Mouse (Mus musculus) Patski (cell line): Measurements from ENCODE around the gene A930002H24Rik. TPM values are rescaled to one million over a fixed set of nuclear protein-coding genes. Genes with fewer than 3 reads are reported as not detected.
"Not testable (repeated sequence)": the region's sequence is repeated elsewhere in the genome, so short reads cannot be mapped to it uniquely, and the experiment has no call there.

ENCODE experiments used
- ATAC-seq: fragments of 100-300 bp; one replicate; pipeline ENCODE4 v1.8.0; 2021
- CTCF ChIA-PET: fragments of 350-600 bp; sonication (Branson Sonifier 250); formaldehyde crosslinking; loops from one replicate; lab custom pipeline; 2022; ENCODE audit warnings: inconsistent platforms; lab: Charles Lee
- POLR2A ChIA-PET: fragments of 350-600 bp; sonication (Branson Sonifier 250); formaldehyde crosslinking; loops from one replicate; lab custom pipeline; 2022; ENCODE audit warnings: antibody characterized with exemption, inconsistent platforms; lab: Charles Lee
- DNase-seq: peaks from one replicate; pipeline ENCODE4 v3.0.0-alpha.2; 2011; ENCODE audit warnings: low read depth, low spot score
- H3K27me3 ChIP-seq: fragments of 371-371 bp; one replicate; pipeline ENCODE4 v1.5.1; 2021
- CTCF ChIP-seq: fragments of 100-300 bp; IDR thresholded peaks from one replicate; pipeline ENCODE4 v1.5.1; 2021
- in situ Hi-C: fragments of 300-500 bp; cut with MboI; formaldehyde crosslinking; loops from 3 replicates; pipeline ENCODE4 v1.11.1; 2018; ENCODE audit warnings: low pct_unique_long_range_greater_than_20kb, mixed read lengths
- polyA plus RNA-seq: library from polyadenylated mRNA; unstranded; gene quantifications from one replicate; pipeline ENCODE4 v1.2.3, GENCODE M21; 2021

The A930002H24Rik gene
- polyA plus RNA-seq, 1 experiment from 2014 or later: 3.8 TPM

- DNase-seq: no peak
- POLR2A ChIA-PET: interaction anchor here (1.9 kb wide), 1 partner anchor 183 kb away, joined by 5 read pairs; no protein-coding TSS in a partner anchor
- H3K27me3 ChIP-seq: no peaks in the 10 kb centered on the region
- no peak for ATAC-seq
- in situ Hi-C loops: no loop called here
- no peak for TF ChIP-seq CTCF
- CTCF ChIA-PET: interaction anchor here (1.6 kb wide), 1 partner anchor 287 kb away, joined by 5 read pairs; no protein-coding TSS in a partner anchor
These were observed 1.2 kb downstream of the A930002H24Rik start for GRCm38 (mm10) chr17:63862399-63862798.

DNA sequence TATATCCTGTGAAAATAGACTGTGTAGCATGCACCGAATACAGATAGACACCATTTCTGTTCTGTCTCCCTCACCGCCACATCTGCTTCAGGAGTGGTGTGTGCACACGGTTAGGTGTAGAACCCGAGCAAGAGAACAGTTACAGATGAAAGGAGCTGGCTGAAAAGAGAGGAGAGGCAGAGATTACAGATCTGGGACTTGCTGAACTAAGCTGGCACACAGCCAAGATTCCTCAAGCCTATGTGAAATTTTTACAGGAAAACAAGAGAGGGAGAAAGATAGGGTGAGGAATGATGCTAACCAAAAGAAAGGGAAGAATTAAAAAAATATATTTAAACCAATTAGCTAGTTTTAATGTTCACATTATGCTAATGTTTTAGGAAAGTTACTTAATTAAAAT, 2.6 kb downstream of the A930002H24Rik start:
- ChIA-PET CTCF (interaction anchor here (1.0 kb wide), 1 partner anchor 140 kb away, joined by 3 read pairs; no protein-coding TSS in a partner anchor), POLR2A (interaction anchor here (1.0 to 1.9 kb wide), 2 partner anchors 55 to 182 kb away, joined by 3 to 5 read pairs; no protein-coding TSS in a partner anchor)
- in situ Hi-C loops: no loop called here

GRCm38 (mm10) chr17:63857023-63857544, 6.5 kb downstream of the A930002H24Rik start:
- in situ Hi-C loops: no loop called here
- H3K27me3 ChIP-seq: no peaks in the 10 kb centered on the region
- TF ChIP-seq CTCF: no peak
- ChIA-PET POLR2A (no interaction called here), CTCF (no interaction called here)
- DNase-seq (no peak), ATAC-seq (no peak)

More for the DNA sequence above, 2.6 kb downstream of the A930002H24Rik start:
- TF ChIP-seq CTCF: no peak
- DNase-seq: no peak
- no peaks in the 10 kb centered on the region for H3K27me3 ChIP-seq
- ATAC-seq: no peak

DNA sequence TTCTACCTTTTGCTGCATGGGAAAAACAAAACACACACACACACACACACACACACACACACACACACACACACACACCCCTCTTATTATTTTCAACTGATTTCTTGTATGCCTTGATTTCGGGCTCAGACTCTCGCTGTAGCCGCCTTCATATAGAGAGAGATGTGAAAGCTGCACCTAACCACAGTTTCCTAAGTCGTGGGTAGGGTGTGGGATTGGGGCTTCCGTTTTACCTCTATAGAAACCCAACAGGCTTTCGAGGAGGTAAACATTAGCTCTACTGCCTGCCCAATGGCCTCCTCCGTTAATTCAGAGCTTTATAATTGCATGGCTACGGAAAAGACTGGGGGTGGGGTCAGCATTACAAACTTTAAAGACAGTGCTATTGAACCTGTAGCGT, 13.6 kb downstream of the A930002H24Rik start:
- ChIA-PET POLR2A (no interaction called here), CTCF (interaction anchor here (0.9 kb wide), 1 partner anchor 13 kb away, joined by 3 read pairs; no protein-coding TSS in a partner anchor)
- H3K27me3 ChIP-seq: no peaks in the 10 kb centered on the region
- DNase-seq (no peak), ATAC-seq (no peak)
- TF ChIP-seq CTCF: no peak
- in situ Hi-C loops: no loop called here

DNA sequence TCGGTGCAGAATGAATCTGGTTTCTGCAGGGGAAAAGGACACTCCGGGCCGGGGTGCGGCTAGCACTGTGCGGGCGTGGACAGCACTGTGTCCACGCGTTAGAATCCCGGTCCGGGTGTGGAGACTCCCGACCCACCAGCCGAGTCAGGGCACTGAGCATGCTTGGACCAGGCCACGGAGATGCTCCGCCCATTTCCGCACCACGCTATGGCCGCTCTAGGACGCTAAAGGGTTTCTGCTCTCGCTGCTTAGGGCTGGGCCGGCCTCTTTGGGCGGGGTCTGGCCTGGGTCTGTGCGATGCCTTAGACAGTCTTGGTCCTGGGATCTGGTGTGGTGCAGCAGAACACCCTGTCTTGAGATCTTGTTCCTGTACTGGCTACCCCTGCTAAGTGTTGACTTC, 14.0 kb downstream of the A930002H24Rik start:
- POLR2A ChIA-PET: no interaction called here
- ATAC-seq: peak; percentile 21

DNA sequence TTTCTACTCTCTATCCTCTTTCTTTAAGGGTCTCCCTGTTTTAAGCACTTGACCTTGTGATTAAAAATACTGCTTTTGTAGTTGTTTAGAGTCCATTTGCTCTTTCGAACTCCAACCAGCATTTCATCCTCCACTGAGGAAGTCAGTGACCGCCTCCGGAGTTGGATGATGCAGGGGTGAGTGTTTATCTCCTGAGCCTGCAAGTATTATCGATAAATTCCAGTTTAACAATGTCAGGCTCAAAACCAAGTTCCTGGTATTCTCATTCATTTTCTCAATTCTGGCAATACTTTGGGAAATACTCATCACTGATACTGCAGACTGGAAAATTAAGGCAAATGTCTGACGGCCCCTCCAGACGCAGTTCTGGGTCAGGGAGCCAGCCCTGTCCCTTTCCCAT, 14.4 kb downstream of the A930002H24Rik start:
- no peak for DNase-seq
- TF ChIP-seq CTCF: no peak
- in situ Hi-C loops: no loop called here
- peak; percentile 8 for ATAC-seq
- ChIA-PET CTCF (no interaction called here), POLR2A (no interaction called here)
- no peaks in the 10 kb centered on the region for H3K27me3 ChIP-seq

More for the DNA sequence above, 14.0 kb downstream of the A930002H24Rik start:
- CTCF ChIA-PET: no interaction called here
- H3K27me3 ChIP-seq: no peaks in the 10 kb centered on the region
- DNase-seq: no peak
- in situ Hi-C loops: no loop called here
- no peak for TF ChIP-seq CTCF

- POLR2A ChIA-PET, ATAC-seq, in situ Hi-C loops, H3K27me3 ChIP-seq, DNase-seq, CTCF ChIA-PET: not testable (repeated sequence)
These were observed 17.8 kb downstream of the A930002H24Rik start for GRCm38 (mm10) chr17:63845766-63846165.

DNA sequence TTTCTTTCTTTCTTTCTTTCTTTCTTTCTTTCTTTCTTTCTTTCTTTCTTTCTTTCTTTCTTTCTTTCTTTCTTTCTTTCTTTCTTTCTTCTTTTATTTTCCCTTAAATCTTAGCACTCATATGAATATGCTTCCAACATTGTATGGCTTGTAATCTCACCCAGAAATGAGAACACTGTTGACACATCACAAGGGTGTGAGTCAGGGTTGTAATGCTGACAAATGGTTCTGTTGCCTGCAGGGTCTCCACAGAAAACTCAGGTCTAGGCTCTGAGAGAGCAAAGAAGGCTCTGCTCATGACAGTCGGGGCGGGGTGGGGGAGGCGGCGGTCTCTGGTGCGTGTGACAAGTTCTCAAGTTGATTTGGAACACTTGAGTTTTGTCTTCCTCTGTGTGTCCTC, 18.7 kb downstream of the A930002H24Rik start:
- POLR2A ChIA-PET: no interaction called here
- DNase-seq (no peak), ATAC-seq (no peak)
- CTCF ChIA-PET: no interaction called here
- TF ChIP-seq CTCF: no peak
- in situ Hi-C loops: no loop called here
- H3K27me3 ChIP-seq: no peaks in the 10 kb centered on the region

DNA sequence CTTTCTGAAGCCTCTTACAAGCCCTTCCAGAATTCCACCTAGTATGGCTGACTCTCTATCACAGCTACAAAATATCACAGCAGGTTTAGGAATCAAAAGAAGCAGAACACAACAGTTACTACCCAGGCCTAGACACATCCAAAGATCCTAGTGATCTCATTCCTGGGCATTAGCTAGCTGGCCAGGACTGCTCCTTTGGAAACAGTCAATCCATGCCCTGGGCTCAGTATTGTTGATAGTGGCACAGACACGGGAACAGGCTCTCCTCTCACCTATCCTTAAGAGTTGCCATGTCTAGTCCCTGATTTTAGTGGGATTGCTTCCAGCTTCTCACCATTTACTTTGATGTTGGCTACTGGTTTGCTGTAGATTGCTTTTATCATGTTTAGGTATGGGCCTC, 21.4 kb downstream of the A930002H24Rik start:
- no peaks in the 10 kb centered on the region for H3K27me3 ChIP-seq
- DNase-seq: no peak
- in situ Hi-C loops: no loop called here
- TF ChIP-seq CTCF: no peak
- ChIA-PET POLR2A (interaction anchor here (1.3 kb wide), 1 partner anchor 10 kb away, joined by 3 read pairs; no protein-coding TSS in a partner anchor), CTCF (interaction anchor here (1.3 kb wide), 1 partner anchor 14 kb away, joined by 3 read pairs; no protein-coding TSS in a partner anchor)
- ATAC-seq: no peak

GRCm38 (mm10) chr17:63839636-63840269, 23.8 kb downstream of the A930002H24Rik start:
- ATAC-seq: no peak
- no peaks in the 10 kb centered on the region for H3K27me3 ChIP-seq
- peak; percentile 39 for TF ChIP-seq CTCF
- no peak for DNase-seq
- POLR2A ChIA-PET: no interaction called here
- in situ Hi-C loops: no loop called here
- CTCF ChIA-PET: no interaction called here

DNA sequence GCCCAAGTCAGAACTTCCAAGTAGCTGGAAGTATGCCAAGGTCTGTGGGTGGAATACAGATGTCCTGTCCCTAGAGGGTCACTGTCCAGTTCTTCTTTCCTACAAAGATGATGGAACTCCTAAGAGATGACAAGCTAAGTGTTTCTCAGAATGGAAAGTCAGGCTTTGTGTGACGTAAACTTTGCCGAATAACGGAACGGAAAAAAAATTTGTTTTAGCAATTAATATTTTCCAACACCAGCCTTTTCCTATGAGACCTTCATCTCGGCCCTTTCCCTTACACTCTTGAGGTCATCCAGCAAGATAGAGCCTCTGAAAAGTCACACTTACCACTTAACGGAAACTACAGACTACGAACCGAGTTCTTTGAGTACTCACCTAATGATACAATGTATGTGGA, 25.4 kb downstream of the A930002H24Rik start:
- ATAC-seq (no peak), DNase-seq (no peak)
- POLR2A ChIA-PET: interaction anchor here (0.9 kb wide), 1 partner anchor 16 kb away, joined by 4 read pairs; no protein-coding TSS in a partner anchor
- no peak for TF ChIP-seq CTCF
- in situ Hi-C loops: no loop called here
- H3K27me3 ChIP-seq: no peaks in the 10 kb centered on the region
- CTCF ChIA-PET: interaction anchor here (1.2 to 1.6 kb wide), 3 partner anchors 12 to 35 kb away, joined by 3 to 6 read pairs (median 4); no protein-coding TSS in a partner anchor
